Mouse (Mus musculus): Measurements from ENCODE around the gene Tom1l2.

DNA sequence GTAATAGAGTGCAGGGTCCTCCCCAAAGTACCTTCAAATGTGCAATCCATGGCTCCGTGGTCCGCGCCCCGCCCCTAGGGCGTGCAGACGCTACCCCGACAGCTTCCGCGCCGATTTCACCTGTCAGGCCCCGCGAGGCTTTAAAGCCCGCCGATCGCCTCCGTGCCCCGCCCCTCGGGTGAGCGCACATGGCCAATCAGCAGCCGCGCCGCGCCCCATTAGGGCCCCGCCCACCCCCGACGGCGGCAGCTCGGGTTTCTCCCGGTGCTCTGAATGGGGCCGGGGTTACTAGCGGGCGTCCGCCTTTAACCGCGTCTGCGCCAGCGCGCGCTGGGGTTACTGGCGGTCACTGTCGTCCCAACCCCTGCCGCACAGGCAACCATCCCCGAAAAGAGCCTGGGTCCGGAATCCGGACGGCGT is 142.4 kb downstream of the Tom1l2 start:
- TF ChIP-seq TAL1 (IDR thresholded peaks at IDR 0.05; ENCODE audit: low read length) (no peak), GATA1 (IDR thresholded peaks at IDR 0.05; ENCODE audit: low read length) (no peak)
